Mouse (Mus musculus): ENCODE data around the gene Trmt10c. TPM values are rescaled to one million over a fixed set of nuclear protein-coding genes. Genes with fewer than 3 reads are reported as not detected.

Trmt10c gene
- 9.7 and 10.5 TPM in 2 replicates for total RNA-seq (2014; rRNA removed)
- 3.7 and 3.8 TPM in 2 replicates for polyA plus RNA-seq (2012; rRNA removed)

DNA sequence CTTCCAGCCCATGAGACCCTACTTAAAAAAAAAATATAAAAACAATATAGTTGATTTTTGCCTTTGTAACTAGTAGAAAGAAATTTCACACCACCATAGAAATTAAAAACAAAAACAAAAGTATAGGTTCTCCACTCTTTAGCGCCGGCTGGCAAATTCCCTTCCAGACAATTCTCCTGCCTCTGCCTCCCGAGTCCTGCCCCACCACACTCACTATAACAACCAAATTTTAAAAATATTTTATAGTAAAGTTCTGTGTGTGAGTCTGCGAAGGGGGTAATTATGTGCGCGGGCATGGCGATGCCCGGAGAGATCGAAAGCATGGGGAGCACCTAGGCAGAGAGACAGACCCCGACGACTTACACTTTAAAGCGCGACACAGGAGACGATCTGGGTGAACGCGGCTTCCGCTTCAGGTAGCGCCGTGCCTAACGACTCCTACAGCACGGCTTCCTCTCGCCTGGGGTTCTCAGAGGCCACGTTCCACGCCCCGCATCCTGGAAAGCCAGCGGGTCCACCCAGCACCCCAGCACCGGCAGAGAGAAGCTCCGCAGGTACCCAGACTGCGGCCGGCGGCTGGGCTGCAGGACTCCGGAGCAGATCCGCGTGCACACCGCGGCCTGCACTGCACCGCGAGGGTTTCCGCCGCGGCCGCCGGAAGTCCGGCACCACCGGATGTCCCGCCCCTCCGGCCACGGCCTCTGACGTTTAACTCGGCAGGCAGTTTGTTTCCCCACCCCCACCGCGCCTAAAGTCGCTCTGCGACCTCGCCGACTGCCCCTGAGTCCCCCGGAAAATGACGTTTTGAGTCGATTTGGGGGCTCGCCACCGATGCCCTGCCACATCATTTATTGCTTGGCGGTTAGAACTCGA is at the start of gene Trmt10c:
Gene Trmt10c, minus strand, starts transcription at position 682 of the 873 bp plus-strand sequence.
- TF ChIP-seq POLR2A (IDR thresholded peaks at IDR 0.05; ENCODE audit: extremely low read depth, insufficient read depth, low read length) (peak; percentile 67; the same call in 1 of the 2 replicates), CTCF (IDR thresholded peaks at IDR 0.05; ENCODE audit: low read depth, low read length) (no peak)
- WGBS, result under 1% methylated on average over 63 of the region's 63 CpGs
- peak within 1 kb of the TSS; percentile 94 for H3K4me3 ChIP-seq (ENCODE audit: insufficient read depth, low read depth, low read length)
- peak within 1 kb of the TSS; percentile 97 for H3K9ac ChIP-seq (ENCODE audit: low read depth, low read length)
- no peaks in the 10 kb centered on the region for H3K27me3 ChIP-seq (ENCODE audit: control insufficient read depth, insufficient read depth, low read length)
- H3K4me1 ChIP-seq (ENCODE audit: control insufficient read depth, insufficient read depth, low read length), result peaks cover 4% of the 10 kb centered on the region
- peak within 1 kb of the TSS; percentile 96 for H3K27ac ChIP-seq (replicated peaks; ENCODE audit: insufficient read depth, low read depth, low read length)
- DNase-seq (ENCODE audit: extremely low read depth, low read depth, low spot score), result peak; percentile 74
- H3K36me3 ChIP-seq (ENCODE audit: control insufficient read depth, insufficient read depth, low read length), result peaks cover 11% of the 10 kb centered on the region
- peaks cover 8% of the 10 kb centered on the region; the same call in 1 of the 2 replicates for H3K79me2 ChIP-seq (ENCODE audit: control insufficient read depth, insufficient read depth, low read length)

GRCm38 (mm10) chr16:56086336-56086735 is 48.7 kb upstream of the Trmt10c start:
- Histone ChIP-seq H3K27me3 (ENCODE audit: control insufficient read depth, insufficient read depth, low read length) (no peaks in the 10 kb centered on the region), H3K27ac (replicated peaks; ENCODE audit: insufficient read depth, low read depth, low read length) (no peak overlapping the region), H3K4me3 (ENCODE audit: insufficient read depth, low read depth, low read length) (no peak overlapping the region), H3K36me3 (ENCODE audit: control insufficient read depth, insufficient read depth, low read length) (peaks cover 6% of the 10 kb centered on the region; the same call in 1 of the 2 replicates), H3K4me1 (ENCODE audit: control insufficient read depth, insufficient read depth, low read length) (no peaks in the 10 kb centered on the region), H3K79me2 (ENCODE audit: control insufficient read depth, insufficient read depth, low read length) (no peaks in the 10 kb centered on the region; the same call in 1 of the 2 replicates), H3K9ac (ENCODE audit: low read depth, low read length) (no peak overlapping the region)
- DNase-seq (ENCODE audit: extremely low read depth, low read depth, low spot score), result no peak
- WGBS, result 98% methylated on average over 2 of the region's 2 CpGs
- TF ChIP-seq CTCF (IDR thresholded peaks at IDR 0.05; ENCODE audit: low read depth, low read length) (no peak), POLR2A (IDR thresholded peaks at IDR 0.05; ENCODE audit: extremely low read depth, insufficient read depth, low read length) (no peak)

- Histone ChIP-seq H3K4me1 (ENCODE audit: control insufficient read depth, insufficient read depth, low read length) (no peaks in the 10 kb centered on the region), H3K4me3 (ENCODE audit: insufficient read depth, low read depth, low read length) (no peak overlapping the region), H3K27ac (replicated peaks; ENCODE audit: insufficient read depth, low read depth, low read length) (no peak overlapping the region), H3K27me3 (ENCODE audit: control insufficient read depth, insufficient read depth, low read length) (no peaks in the 10 kb centered on the region), H3K79me2 (ENCODE audit: control insufficient read depth, insufficient read depth, low read length) (no peaks in the 10 kb centered on the region; the same call in 1 of the 2 replicates), H3K9ac (ENCODE audit: low read depth, low read length) (no peak overlapping the region), H3K36me3 (ENCODE audit: control insufficient read depth, insufficient read depth, low read length) (peaks cover 5% of the 10 kb centered on the region; the same call in 1 of the 2 replicates)
- TF ChIP-seq CTCF (IDR thresholded peaks at IDR 0.05; ENCODE audit: low read depth, low read length) (no peak), POLR2A (IDR thresholded peaks at IDR 0.05; ENCODE audit: extremely low read depth, insufficient read depth, low read length) (no peak)
- DNase-seq (ENCODE audit: extremely low read depth, low read depth, low spot score), result no peak
- 67% methylated on average over 4 of the region's 4 CpGs for WGBS
These were observed 44.1 kb upstream of the Trmt10c start for GRCm38 (mm10) chr16:56081691-56082090.

DNA sequence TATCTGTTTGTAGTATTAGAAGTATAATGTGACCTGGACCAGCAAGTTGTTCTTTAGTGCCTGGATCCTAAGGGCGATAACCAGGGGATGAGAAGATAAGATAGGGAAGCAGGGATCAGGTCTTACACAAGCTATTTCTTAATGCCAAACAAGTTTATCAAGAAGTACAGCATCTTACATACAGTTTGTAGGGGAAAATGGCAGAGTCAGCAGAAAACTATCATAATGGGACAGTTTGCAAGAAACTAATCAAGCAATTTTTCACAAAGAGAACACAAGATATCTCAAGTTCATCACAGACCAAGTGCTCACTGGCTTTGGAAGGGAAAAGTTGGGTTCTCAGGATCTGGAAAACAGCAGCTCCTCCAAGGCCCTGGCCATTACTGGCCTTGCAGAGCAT is 41.8 kb upstream of the Trmt10c start:
- H3K27me3 ChIP-seq (ENCODE audit: control insufficient read depth, insufficient read depth, low read length), result no peaks in the 10 kb centered on the region
- no peak for DNase-seq (ENCODE audit: extremely low read depth, low read depth, low spot score)
- no peak overlapping the region for H3K27ac ChIP-seq (replicated peaks; ENCODE audit: insufficient read depth, low read depth, low read length)
- H3K9ac ChIP-seq (ENCODE audit: low read depth, low read length), result no peak overlapping the region
- no peak for TF ChIP-seq CTCF (IDR thresholded peaks at IDR 0.05; ENCODE audit: low read depth, low read length)
- TF ChIP-seq POLR2A (IDR thresholded peaks at IDR 0.05; ENCODE audit: extremely low read depth, insufficient read depth, low read length), result no peak
- H3K4me3 ChIP-seq (ENCODE audit: insufficient read depth, low read depth, low read length), result no peak overlapping the region
- H3K79me2 ChIP-seq (ENCODE audit: control insufficient read depth, insufficient read depth, low read length), result no peaks in the 10 kb centered on the region; the same call in 1 of the 2 replicates
- peaks cover 5% of the 10 kb centered on the region; the same call in 1 of the 2 replicates for H3K4me1 ChIP-seq (ENCODE audit: control insufficient read depth, insufficient read depth, low read length)
- 88% methylated on average over 1 of the region's 1 CpGs for WGBS
- H3K36me3 ChIP-seq (ENCODE audit: control insufficient read depth, insufficient read depth, low read length), result peaks cover 2% of the 10 kb centered on the region; the same call in 1 of the 2 replicates

GRCm38 (mm10) chr16:56076121-56076869 is 38.7 kb upstream of the Trmt10c start:
- Histone ChIP-seq H3K4me1 (ENCODE audit: control insufficient read depth, insufficient read depth, low read length) (peaks cover 6% of the 10 kb centered on the region; the same call in 1 of the 2 replicates), H3K79me2 (ENCODE audit: control insufficient read depth, insufficient read depth, low read length) (no peaks in the 10 kb centered on the region; the same call in 1 of the 2 replicates), H3K27ac (replicated peaks; ENCODE audit: insufficient read depth, low read depth, low read length) (0 out of 2 replicates have a peak overlapping the region, but pooled peaks have one; percentile 21), H3K36me3 (ENCODE audit: control insufficient read depth, insufficient read depth, low read length) (no peaks in the 10 kb centered on the region), H3K27me3 (ENCODE audit: control insufficient read depth, insufficient read depth, low read length) (no peaks in the 10 kb centered on the region), H3K4me3 (ENCODE audit: insufficient read depth, low read depth, low read length) (peak overlapping the region; percentile 98), H3K9ac (ENCODE audit: low read depth, low read length) (peak overlapping the region; percentile 19; the same call in 1 of the 2 replicates)
- TF ChIP-seq CTCF (IDR thresholded peaks at IDR 0.05; ENCODE audit: low read depth, low read length) (no peak), POLR2A (IDR thresholded peaks at IDR 0.05; ENCODE audit: extremely low read depth, insufficient read depth, low read length) (no peak)
- DNase-seq (ENCODE audit: extremely low read depth, low read depth, low spot score), result peak; percentile 47
- WGBS, result 6% methylated on average over 11 of the region's 11 CpGs

Measured in liver, adult 2 months (tissue).